Mouse (Mus musculus): ENCODE data around the gene Wdr47.
"Not testable (repeated sequence)": the region's sequence is repeated elsewhere in the genome, so short reads cannot be mapped to it uniquely, and the experiment has no call there.

Wdr47 gene

DNA sequence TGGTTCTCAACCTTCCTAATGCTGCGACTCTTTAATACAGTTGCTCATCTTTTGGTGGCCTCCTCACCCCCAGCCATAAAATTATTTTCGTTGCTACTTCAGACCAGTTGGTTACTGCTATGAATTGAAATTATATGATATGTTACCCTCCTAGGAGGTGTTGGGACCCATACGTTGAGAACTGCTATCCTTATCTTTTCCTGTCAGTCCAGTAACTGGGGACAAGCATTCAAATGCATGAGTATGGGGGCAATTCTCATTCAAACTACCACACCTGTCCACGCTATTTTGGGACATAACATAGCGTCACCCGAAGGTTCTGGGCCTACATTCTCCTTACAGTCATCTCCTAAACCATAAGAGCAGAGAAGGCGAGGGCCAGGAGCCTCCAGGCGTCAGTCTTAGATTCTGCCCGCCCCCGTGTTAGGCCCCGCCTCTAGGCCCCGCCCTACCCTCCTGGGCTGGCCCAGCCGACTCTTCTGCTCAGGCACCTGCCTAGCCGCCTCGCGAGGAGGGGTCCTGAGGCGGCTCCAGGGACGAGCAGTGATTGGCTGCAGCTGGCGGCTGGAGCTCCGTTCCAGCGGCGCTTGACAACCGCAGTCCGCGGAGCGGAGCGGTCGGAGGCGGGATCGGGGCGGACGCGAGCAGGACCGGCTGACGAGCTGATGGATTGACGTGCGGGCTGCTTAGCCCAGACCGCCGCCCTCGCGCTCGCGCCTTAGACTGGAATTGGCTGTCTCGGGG lies at the start of gene Wdr47:
TSS of gene Wdr47 (plus strand) at position 494 of the 744 bp plus-strand sequence.
- peak; percentile 88 for DNase-seq (ENCODE audit: low spot score)

DNA sequence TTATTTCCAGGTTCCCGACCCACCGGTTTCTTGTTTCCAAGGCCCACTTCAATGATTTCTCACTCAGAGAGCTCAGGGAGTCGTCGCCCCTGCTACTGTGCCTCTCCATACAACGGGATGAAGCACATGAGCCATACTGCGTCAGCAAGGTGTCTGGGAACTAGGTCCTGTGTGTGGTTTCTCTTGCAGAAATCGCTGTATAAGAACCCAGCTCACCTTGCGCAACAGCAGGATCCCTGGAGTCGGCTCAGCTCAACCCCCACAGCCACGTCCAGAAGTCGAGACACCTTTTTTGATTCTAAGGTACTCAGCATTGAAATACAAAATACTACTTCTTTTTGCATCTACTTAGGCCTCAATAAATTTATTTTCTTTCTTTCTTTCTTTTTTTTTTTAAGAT lies 48.8 kb upstream of the Wdr47 start:
- DNase-seq (ENCODE audit: low spot score): no peak

GRCm38 (mm10) chr3:108554111-108554561 lies 36.9 kb upstream of the Wdr47 start:
- DNase-seq (ENCODE audit: low spot score): no peak

GRCm38 (mm10) chr3:108554587-108555312 lies 36.3 kb upstream of the Wdr47 start:
- peak; percentile 67 for DNase-seq (ENCODE audit: low spot score)

- no peak for DNase-seq (ENCODE audit: low spot score)
Observed at GRCm38 (mm10) chr3:108557888-108558287, 33.2 kb upstream of the Wdr47 start.

- peak; percentile 88 for DNase-seq (ENCODE audit: low spot score)
Observed at GRCm38 (mm10) chr3:108562133-108562730, 28.8 kb upstream of the Wdr47 start, which contains the start of gene Tmem167b. Gene Tmem167b, minus strand, starts transcription at chr3:108562466.

DNA sequence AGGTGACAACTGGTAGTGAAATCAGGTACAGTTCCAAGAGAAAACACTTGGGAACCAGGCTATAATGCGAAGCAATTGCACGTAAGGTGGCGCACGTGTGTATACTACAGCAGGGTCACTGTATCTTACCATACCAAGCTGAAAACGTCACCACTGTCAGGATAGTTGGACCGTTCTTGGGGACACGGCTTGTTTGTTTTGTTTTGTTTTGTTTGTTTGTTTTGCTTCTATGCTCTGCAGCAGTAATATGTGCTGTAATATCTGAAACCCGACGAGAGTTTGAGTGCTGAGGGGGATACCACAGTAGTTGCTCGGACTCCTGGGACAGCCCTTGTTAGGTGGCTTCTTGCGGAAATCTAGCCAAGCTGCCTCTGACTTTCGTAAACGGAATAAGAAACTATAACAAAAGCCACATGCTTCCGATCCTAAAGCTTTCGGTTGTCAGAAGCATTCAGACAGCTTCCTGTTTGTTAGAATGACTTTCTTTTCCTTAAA lies 28.3 kb upstream of the Wdr47 start:
- no peak for DNase-seq (ENCODE audit: low spot score)

DNA sequence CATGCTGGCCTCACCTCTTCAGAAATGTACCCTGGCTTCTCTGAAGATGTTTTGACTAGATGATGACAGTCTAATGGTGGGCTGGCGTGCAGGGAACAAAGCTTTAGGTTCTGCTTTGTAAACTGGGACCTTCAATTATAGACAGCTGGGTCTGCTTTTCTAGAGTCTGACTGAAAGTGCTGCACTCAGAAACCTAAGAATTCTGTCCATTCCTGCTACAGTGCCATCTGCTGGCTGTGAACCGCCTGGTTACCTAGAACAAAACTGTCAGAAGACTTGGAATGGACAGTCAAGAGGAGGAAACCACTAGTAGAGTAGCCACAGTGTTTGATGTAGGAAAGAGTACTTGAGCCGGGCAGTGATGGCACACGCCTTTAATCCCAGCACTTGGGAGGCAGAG lies 27.8 kb upstream of the Wdr47 start:
- peak; percentile 48 for DNase-seq (ENCODE audit: low spot score)

- no peak for DNase-seq (ENCODE audit: low spot score)
Observed at GRCm38 (mm10) chr3:108567990-108568877, 22.8 kb upstream of the Wdr47 start.

GRCm38 (mm10) chr3:108569636-108570035 lies 21.4 kb upstream of the Wdr47 start:
- DNase-seq (ENCODE audit: low spot score): not testable (repeated sequence)

GRCm38 (mm10) chr3:108570813-108571212 lies 20.3 kb upstream of the Wdr47 start:
- no peak for DNase-seq (ENCODE audit: low spot score)

- DNase-seq (ENCODE audit: low spot score): peak; percentile 93
Observed at GRCm38 (mm10) chr3:108571443-108572294, 19.4 kb upstream of the Wdr47 start, which contains the start of gene Taf13. Gene Taf13, plus strand, starts transcription at chr3:108571698.

DNA sequence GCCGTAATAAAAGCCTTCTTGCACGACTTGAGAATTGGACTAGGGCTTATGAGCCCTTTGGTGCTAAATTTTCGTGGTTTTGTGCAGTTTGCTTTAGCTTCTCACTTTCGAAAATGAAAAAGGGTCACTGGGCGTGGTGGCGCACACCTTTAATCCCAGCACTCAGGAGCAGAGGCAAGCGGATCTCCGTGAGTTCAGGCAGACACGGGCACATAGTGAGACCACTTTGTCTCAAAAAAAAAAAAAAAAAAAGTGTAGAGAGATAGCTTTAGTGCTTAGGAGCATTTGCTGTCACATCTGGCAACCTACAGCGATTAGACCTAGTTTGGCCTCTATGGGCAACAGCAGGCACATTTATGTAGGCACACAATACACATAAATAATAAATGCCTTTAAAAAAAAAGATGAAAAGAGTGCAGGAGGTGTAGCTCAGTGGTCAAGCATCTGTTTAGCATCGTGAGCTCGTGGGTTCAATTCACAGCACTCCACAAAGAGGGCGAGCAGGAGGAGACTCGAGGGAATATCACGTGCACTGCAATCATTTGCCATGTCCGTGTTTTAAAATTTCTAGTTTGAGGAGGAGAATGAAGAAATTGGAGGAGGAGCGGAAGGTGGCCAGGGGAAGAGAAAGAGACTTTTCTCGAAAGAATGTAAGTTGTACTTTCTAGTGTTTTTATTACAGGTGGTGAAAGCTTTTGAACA lies 18.6 kb upstream of the Wdr47 start:
- DNase-seq (ENCODE audit: low spot score): no peak

GRCm38 (mm10) chr3:108574018-108574417 lies 17.1 kb upstream of the Wdr47 start:
- DNase-seq (ENCODE audit: low spot score): no peak

- no peak for DNase-seq (ENCODE audit: low spot score)
Observed at GRCm38 (mm10) chr3:108584580-108584979, 6.5 kb upstream of the Wdr47 start.

- DNase-seq (ENCODE audit: low spot score): no peak
Observed at GRCm38 (mm10) chr3:108588446-108588845, 2.6 kb upstream of the Wdr47 start.

GRCm38 (mm10) chr3:108591530-108592522 lies 747 bp downstream of the Wdr47 start:
- no peak for DNase-seq (ENCODE audit: low spot score)

GRCm38 (mm10) chr3:108608906-108609305 lies 17.8 kb downstream of the Wdr47 start:
- no peak for DNase-seq (ENCODE audit: low spot score)

GRCm38 (mm10) chr3:108634761-108635160 lies 43.7 kb downstream of the Wdr47 start:
- DNase-seq (ENCODE audit: low spot score): no peak

Measured in ovary, postnatal 10 days (tissue).